Mouse (Mus musculus): ENCODE data around the gene Akap8.

DNA sequence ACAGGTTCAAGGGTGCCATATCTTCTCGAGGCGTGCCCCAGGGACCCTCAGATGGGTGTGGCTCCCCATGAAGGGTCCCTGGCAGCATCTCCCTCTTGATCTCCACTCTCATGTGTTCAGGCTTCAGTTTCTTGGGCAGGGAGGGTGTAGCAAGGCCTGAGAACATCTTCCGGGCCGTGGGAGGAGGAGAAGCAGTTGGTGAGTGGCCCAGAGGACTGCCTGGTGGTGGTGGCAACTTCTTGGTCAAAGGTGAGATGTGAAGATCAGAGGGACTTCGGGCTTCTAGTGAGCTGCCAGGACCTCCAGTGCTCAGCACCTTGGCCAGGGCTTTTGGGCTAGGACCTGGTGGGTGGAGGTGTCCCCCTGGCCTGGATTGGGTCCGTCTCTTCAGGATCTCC is 37.9 kb upstream of the Akap8 start:
- TF ChIP-seq CTCF (conservative IDR thresholded peaks at IDR 0.05; ENCODE audit: low read length), result no peak; the same call in 1 of the 2 replicates
- TF ChIP-seq POU5F1 (IDR thresholded peaks at IDR 0.05; ENCODE audit: borderline replicate concordance, low read length), result no peak
- TF ChIP-seq NANOG (IDR thresholded peaks at IDR 0.05; ENCODE audit: borderline replicate concordance, low read length), result no peak

Measured in E14TG2a.4 (cell line).